8 mouse cellular contexts compared by ENCODE assay signal in genomic region chr7:132809721-132810120, GRCm38 (mm10). TPM values are rescaled to one million over a fixed set of nuclear protein-coding genes. Genes with fewer than 3 reads are reported as not detected.
DNase-seq lines count a peak whose midpoint lies in the region; ATAC-seq lines count a peak whose summit lies in the region.

No protein-coding gene starts in this region.

- 0 out of 2 replicates have a peak, but pooled peaks cover 11% of the 10 kb centered on the region for H3K36me3 ChIP-seq in limb, embryonic 13.5 days
- H3K36me3 ChIP-seq in stomach, embryonic 16.5 days (ENCODE audit: control insufficient read depth, insufficient read depth, low read length), result no peaks in the 10 kb centered on the region

- peak overlapping the region; percentile 86 for H3K4me2 ChIP-seq in limb, embryonic 13.5 days (replicated peaks)
- H3K4me2 ChIP-seq in stomach, embryonic 16.5 days (ENCODE audit: low read depth, low read length), result peak overlapping the region; percentile 36; the same call in 1 of the 2 replicates

- H3K27me3 ChIP-seq in limb, embryonic 13.5 days, result no peaks in the 10 kb centered on the region
- H3K27me3 ChIP-seq in stomach, embryonic 16.5 days (ENCODE audit: control insufficient read depth, insufficient read depth, low read length), result no peaks in the 10 kb centered on the region

- H3K4me3 ChIP-seq in limb, embryonic 13.5 days, result 0 out of 2 replicates have a peak overlapping the region, but pooled peaks have one; percentile 10
- H3K4me3 ChIP-seq in stomach, embryonic 16.5 days (replicated peaks; ENCODE audit: low read length), result no peak overlapping the region

- H3K9me3 ChIP-seq in limb, embryonic 13.5 days, result no peaks in the 10 kb centered on the region
- H3K9me3 ChIP-seq in stomach, embryonic 16.5 days (replicated peaks; ENCODE audit: control insufficient read depth, low read length), result no peaks in the 10 kb centered on the region

- peaks cover 80% of the 10 kb centered on the region for H3K4me1 ChIP-seq in limb, embryonic 13.5 days
- H3K4me1 ChIP-seq in stomach, embryonic 16.5 days (ENCODE audit: control insufficient read depth, insufficient read depth, low read length), result peaks cover 60% of the 10 kb centered on the region

- H3K9ac ChIP-seq in limb, embryonic 13.5 days, result peak overlapping the region; percentile 54; the same call in 1 of the 2 replicates
- 0 out of 2 replicates have a peak overlapping the region, but pooled peaks have one; percentile 16 for H3K9ac ChIP-seq in stomach, embryonic 16.5 days (ENCODE audit: low read length)

- 27% methylated on average over 6 of the region's 6 CpGs for WGBS in limb, embryonic 13.5 days
- WGBS in stomach, embryonic 16.5 days, result 31% methylated on average over 6 of the region's 6 CpGs

- DNase-seq in cerebellum, postnatal 25 days, result peak; percentile 21 to 39
- DNase-seq in cerebellum, postnatal 4 days (ENCODE audit: low spot score in 2 of 2), result no peak
- DNase-seq in right cerebral cortex, postnatal 25 days, result peak; percentile 4
- DNase-seq in right cerebral cortex, postnatal 10 days (ENCODE audit: low spot score in 2 of 2), result no peak
- DNase-seq in c-Kit-positive CD71-positive TER-119-positive erythroid progenitor cells, embryonic 14.5 days (ENCODE audit: low spot score), result no peak
- no peak for DNase-seq in kidney, adult 9 months

- ATAC-seq in limb, embryonic 13.5 days (ENCODE audit: low FRiP score, low read depth), result no peak
- no peak for ATAC-seq in stomach, embryonic 16.5 days (ENCODE audit: insufficient read depth, low FRiP score)

- peak overlapping the region; percentile 85; the same call in 1 of the 2 replicates for H3K27ac ChIP-seq in limb, embryonic 13.5 days
- peak overlapping the region; percentile 91 for H3K27ac ChIP-seq in stomach, embryonic 16.5 days (ENCODE audit: low read length)

RNA-seq across cellular contexts. Expression of gene Fam53b, which starts 4.0 kb away (rescaled TPM):
- 25.4 and 26.4 TPM in 2 replicates for polyA plus RNA-seq in limb, embryonic 13.5 days (2015; fragmentation: Nextera tagmentation; extraction: Ambion mirVana)
- polyA plus RNA-seq in stomach, embryonic 16.5 days (2015; fragmentation: Nextera tagmentation; extraction: Ambion mirVana), result 15.1 and 17.4 TPM in 2 replicates

RNA-seq across cellular contexts. Expression of gene Eef1akmt2, which starts 42.8 kb away (rescaled TPM):
- 76.0 and 78.3 TPM in 2 replicates for polyA plus RNA-seq in limb, embryonic 13.5 days (2015; fragmentation: Nextera tagmentation; extraction: Ambion mirVana)
- 54.3 and 56.5 TPM in 2 replicates for polyA plus RNA-seq in stomach, embryonic 16.5 days (2015; fragmentation: Nextera tagmentation; extraction: Ambion mirVana)

RNA-seq across cellular contexts. Expression of gene Abraxas2, which starts 49.3 kb away (rescaled TPM):
- polyA plus RNA-seq in limb, embryonic 13.5 days (2015; fragmentation: Nextera tagmentation; extraction: Ambion mirVana), result 47.3 and 50.4 TPM in 2 replicates
- polyA plus RNA-seq in stomach, embryonic 16.5 days (2015; fragmentation: Nextera tagmentation; extraction: Ambion mirVana), result 31.0 and 31.5 TPM in 2 replicates

Comparison
In these comparisons a context has a peak if more than half of its experiments do, and no peak if none do; other contexts are left out.
1. DNase-seq: peak in cerebellum, postnatal 25 days (2 of 2) and right cerebral cortex, postnatal 25 days (single experiment); none in cerebellum, postnatal 4 days (0 of 2), right cerebral cortex, postnatal 10 days (0 of 2), c-Kit-positive CD71-positive TER-119-positive erythroid progenitor cells, embryonic 14.5 days (single experiment) and kidney, adult 9 months (single experiment).